Mouse (Mus musculus) lung, embryonic 15.5 days (tissue): Measurements from ENCODE around the gene Sec61a1. TPM values are rescaled to one million over a fixed set of nuclear protein-coding genes. Genes with fewer than 3 reads are reported as not detected.

Experiments used
- ATAC-seq: fragments of 200-750 bp; cut with Nextera tagmentation; 2 replicates; pipeline ENCODE4 v1.8.0; 2017; ENCODE audit warnings: moderate number of reproducible peaks, borderline replicate concordance; ENCODE audit not compliant: low FRiP score, low TSS enrichment; ENCODE audit errors: extremely low read depth
- H3K27ac ChIP-seq: fragments of 300-500 bp; sonication (generic); 2 replicates; pipeline ENCODE4 v1.5.1; 2015; ENCODE audit warnings: moderate library complexity, mild to moderate bottlenecking, inconsistent platforms
- H3K27me3 ChIP-seq: fragments of 300-500 bp; sonication (generic); 2 replicates; pipeline ENCODE4 v1.6.1; 2015; ENCODE audit warnings: inconsistent platforms
- H3K36me3 ChIP-seq: fragments of 300-500 bp; sonication (generic); 2 replicates; pipeline ENCODE4 v1.6.1; 2015; ENCODE audit warnings: inconsistent platforms
- H3K4me1 ChIP-seq: fragments of 300-500 bp; sonication (generic); 2 replicates; pipeline ENCODE4 v1.6.1; 2015; ENCODE audit warnings: inconsistent platforms
- H3K4me2 ChIP-seq: fragments of 300-500 bp; sonication (generic); 2 replicates; pipeline ENCODE4 v1.6.1; 2015; ENCODE audit warnings: inconsistent platforms, mild to moderate bottlenecking, moderate library complexity
- H3K4me3 ChIP-seq: fragments of 300-500 bp; sonication (generic); 2 replicates; pipeline ENCODE4 v1.5.1; 2015; ENCODE audit warnings: mild to moderate bottlenecking, inconsistent platforms
- H3K9ac ChIP-seq: fragments of 300-500 bp; sonication (generic); 2 replicates; pipeline ENCODE4 v1.6.1; 2015; ENCODE audit warnings: inconsistent platforms
- H3K9me3 ChIP-seq: fragments of 300-500 bp; sonication (generic); 2 replicates; pipeline ENCODE4 v1.6.1; 2016; ENCODE audit warnings: inconsistent platforms
- WGBS: fragments of 180-500 bp; shearing (Covaris S2); methylation state at CpG from one replicate; pipeline ENCODE4 v1.1.7; 2015; 5-methylcytosine and 5-hydroxymethylcytosine counted together
- polyA plus RNA-seq: library from polyadenylated mRNA; unstranded; fragments of >200 nt; fragmentation: Nextera tagmentation; extraction: Ambion mirVana; gene quantifications from 2 replicates; pipeline ENCODE4 v1.2.1, GENCODE M21; 2015

Sec61a1 gene
- 236 and 241 TPM in 2 replicates for polyA plus RNA-seq

GRCm38 (mm10) chr6:88518404-88519263 lies at the start of gene Sec61a1:
Sec61a1 (minus strand) TSS chr6:88518905.
- H3K4me2 ChIP-seq, result peak within 1 kb of the TSS; percentile 81
- H3K27ac ChIP-seq, result peak within 1 kb of the TSS; percentile 78
- H3K27me3 ChIP-seq, result no peaks in the 10 kb centered on the region
- peaks cover 26% of the 10 kb centered on the region for H3K36me3 ChIP-seq
- H3K4me1 ChIP-seq, result peaks cover 30% of the 10 kb centered on the region
- H3K9ac ChIP-seq, result peak within 1 kb of the TSS; percentile 87
- 1% methylated on average over 80 of the region's 80 CpGs for WGBS
- ATAC-seq, result peak; percentile 98
- no peaks in the 10 kb centered on the region for H3K9me3 ChIP-seq
- peak within 1 kb of the TSS; percentile 76 for H3K4me3 ChIP-seq

- H3K4me2 ChIP-seq, result peak overlapping the region; percentile 30
Observed at GRCm38 (mm10) chr6:88566676-88567075, 48.0 kb upstream of the Sec61a1 start.

GRCm38 (mm10) chr6:88565033-88565432 lies 46.3 kb upstream of the Sec61a1 start:
- peaks cover 22% of the 10 kb centered on the region for H3K27me3 ChIP-seq
- no peaks in the 10 kb centered on the region for H3K36me3 ChIP-seq
- WGBS, result 25% methylated on average over 6 of the region's 6 CpGs
- H3K9ac ChIP-seq, result no peak overlapping the region
- no peaks in the 10 kb centered on the region for H3K9me3 ChIP-seq
- no peak overlapping the region for H3K27ac ChIP-seq
- ATAC-seq, result no peak
- H3K4me1 ChIP-seq, result no peaks in the 10 kb centered on the region
- no peak overlapping the region for H3K4me3 ChIP-seq
- no peak overlapping the region for H3K4me2 ChIP-seq

More at GRCm38 (mm10) chr6:88566676-88567075, 48.0 kb upstream of the Sec61a1 start:
- 28% methylated on average over 7 of the region's 7 CpGs for WGBS
- no peak overlapping the region for H3K27ac ChIP-seq
- H3K4me1 ChIP-seq, result no peaks in the 10 kb centered on the region
- H3K27me3 ChIP-seq, result peaks cover 22% of the 10 kb centered on the region
- H3K36me3 ChIP-seq, result no peaks in the 10 kb centered on the region
- no peak overlapping the region for H3K9ac ChIP-seq
- no peaks in the 10 kb centered on the region for H3K9me3 ChIP-seq
- H3K4me3 ChIP-seq, result no peak overlapping the region
- no peak for ATAC-seq

- Histone ChIP-seq H3K4me2 (no peak overlapping the region), H3K4me3 (no peak overlapping the region), H3K9ac (no peak overlapping the region), H3K9me3 (no peaks in the 10 kb centered on the region), H3K27me3 (peaks cover 11% of the 10 kb centered on the region; the same call in 1 of the 2 replicates), H3K27ac (no peak overlapping the region), H3K36me3 (no peaks in the 10 kb centered on the region), H3K4me1 (no peaks in the 10 kb centered on the region)
- ATAC-seq, result no peak
- 90% methylated on average over 4 of the region's 4 CpGs for WGBS
Observed at GRCm38 (mm10) chr6:88560156-88560555, 41.5 kb upstream of the Sec61a1 start.

- H3K4me2 ChIP-seq, result no peak overlapping the region
- no peaks in the 10 kb centered on the region for H3K4me1 ChIP-seq
- no peaks in the 10 kb centered on the region for H3K36me3 ChIP-seq
- H3K9me3 ChIP-seq, result no peaks in the 10 kb centered on the region
- WGBS, result 36% methylated on average over 5 of the region's 5 CpGs
- no peak overlapping the region for H3K27ac ChIP-seq
- peaks cover 8% of the 10 kb centered on the region; the same call in 1 of the 2 replicates for H3K27me3 ChIP-seq
- no peak overlapping the region for H3K9ac ChIP-seq
- H3K4me3 ChIP-seq, result no peak overlapping the region
- ATAC-seq, result no peak
Observed at GRCm38 (mm10) chr6:88559688-88560087, 41.0 kb upstream of the Sec61a1 start.

GRCm38 (mm10) chr6:88558076-88558475 lies 39.4 kb upstream of the Sec61a1 start:
- H3K9ac ChIP-seq, result no peak overlapping the region
- no peaks in the 10 kb centered on the region for H3K36me3 ChIP-seq
- peaks cover 4% of the 10 kb centered on the region; the same call in 1 of the 2 replicates for H3K27me3 ChIP-seq
- 52% methylated on average over 1 of the region's 1 CpGs for WGBS
- ATAC-seq, result no peak
- H3K9me3 ChIP-seq, result no peaks in the 10 kb centered on the region
- no peaks in the 10 kb centered on the region for H3K4me1 ChIP-seq
- H3K27ac ChIP-seq, result no peak overlapping the region
- H3K4me2 ChIP-seq, result no peak overlapping the region
- H3K4me3 ChIP-seq, result no peak overlapping the region

- H3K4me2 ChIP-seq, result no peak overlapping the region
- ATAC-seq, result no peak
- H3K27ac ChIP-seq, result no peak overlapping the region
- H3K9me3 ChIP-seq, result no peaks in the 10 kb centered on the region
- peaks cover 4% of the 10 kb centered on the region; the same call in 1 of the 2 replicates for H3K27me3 ChIP-seq
- WGBS, result 16% methylated on average over 4 of the region's 4 CpGs
- no peaks in the 10 kb centered on the region for H3K4me1 ChIP-seq
- no peaks in the 10 kb centered on the region for H3K36me3 ChIP-seq
- H3K4me3 ChIP-seq, result no peak overlapping the region
- H3K9ac ChIP-seq, result no peak overlapping the region
Observed at GRCm38 (mm10) chr6:88557548-88557947, 38.8 kb upstream of the Sec61a1 start.

GRCm38 (mm10) chr6:88549916-88550315 lies 31.2 kb upstream of the Sec61a1 start:
- H3K9ac ChIP-seq, result no peak overlapping the region
- no peak overlapping the region for H3K4me2 ChIP-seq
- no peak for ATAC-seq
- WGBS, result 77% methylated on average over 2 of the region's 2 CpGs
- H3K27me3 ChIP-seq, result peaks cover 35% of the 10 kb centered on the region
- H3K36me3 ChIP-seq, result no peaks in the 10 kb centered on the region
- no peaks in the 10 kb centered on the region for H3K9me3 ChIP-seq
- no peak overlapping the region for H3K4me3 ChIP-seq
- no peak overlapping the region for H3K27ac ChIP-seq
- no peaks in the 10 kb centered on the region for H3K4me1 ChIP-seq

GRCm38 (mm10) chr6:88549137-88549814 lies 30.6 kb upstream of the Sec61a1 start:
- ATAC-seq, result no peak
- no peaks in the 10 kb centered on the region for H3K9me3 ChIP-seq
- no peak overlapping the region for H3K4me3 ChIP-seq
- H3K9ac ChIP-seq, result no peak overlapping the region
- H3K4me1 ChIP-seq, result no peaks in the 10 kb centered on the region
- no peak overlapping the region for H3K4me2 ChIP-seq
- WGBS, result 27% methylated on average over 4 of the region's 4 CpGs
- peaks cover 41% of the 10 kb centered on the region for H3K27me3 ChIP-seq
- H3K36me3 ChIP-seq, result no peaks in the 10 kb centered on the region
- H3K27ac ChIP-seq, result no peak overlapping the region

GRCm38 (mm10) chr6:88548405-88549049 lies 29.8 kb upstream of the Sec61a1 start:
- H3K27me3 ChIP-seq, result peaks cover 43% of the 10 kb centered on the region
- no peaks in the 10 kb centered on the region for H3K9me3 ChIP-seq
- H3K36me3 ChIP-seq, result no peaks in the 10 kb centered on the region
- no peaks in the 10 kb centered on the region for H3K4me1 ChIP-seq
- H3K4me2 ChIP-seq, result no peak overlapping the region
- no peak overlapping the region for H3K9ac ChIP-seq
- H3K27ac ChIP-seq, result no peak overlapping the region
- H3K4me3 ChIP-seq, result no peak overlapping the region
- no peak for ATAC-seq
- 71% methylated on average over 10 of the region's 10 CpGs for WGBS

- H3K9me3 ChIP-seq, result no peaks in the 10 kb centered on the region
- H3K4me2 ChIP-seq, result no peak overlapping the region
- ATAC-seq, result no peak
- no peaks in the 10 kb centered on the region for H3K36me3 ChIP-seq
- H3K4me1 ChIP-seq, result no peaks in the 10 kb centered on the region
- no peak overlapping the region for H3K27ac ChIP-seq
- peaks cover 55% of the 10 kb centered on the region for H3K27me3 ChIP-seq
- WGBS, result 41% methylated on average over 10 of the region's 10 CpGs
- no peak overlapping the region for H3K9ac ChIP-seq
- no peak overlapping the region for H3K4me3 ChIP-seq
Observed at GRCm38 (mm10) chr6:88545397-88545790, 26.7 kb upstream of the Sec61a1 start.
